Mouse (Mus musculus): Measurements from ENCODE around the gene Sigmar1. TPM values are rescaled to one million over a fixed set of nuclear protein-coding genes. Genes with fewer than 3 reads are reported as not detected.

Sigmar1 gene
- total and polyA plus RNA-seq, 2 experiments from 2014 or later: 61.3 to 95.9 TPM

- no peaks in the 10 kb centered on the region for H3K27me3 ChIP-seq (ENCODE audit: insufficient read depth, low read length)
- H3K4me2 ChIP-seq (ENCODE audit: low read depth, low read length): no peak overlapping the region
- H3K36me3 ChIP-seq (ENCODE audit: insufficient read depth, low read length): 0 out of 2 replicates have a peak, but pooled peaks cover 10% of the 10 kb centered on the region
- 48% methylated on average over 1 of the region's 1 CpGs for WGBS
- H3K9ac ChIP-seq (replicated peaks; ENCODE audit: low read length): no peak overlapping the region
- H3K27ac ChIP-seq: no peak overlapping the region
- ATAC-seq (no peak), DNase-seq (ENCODE audit: low spot score) (no peak)
- H3K4me1 ChIP-seq (ENCODE audit: insufficient read depth, low read length): no peaks in the 10 kb centered on the region
- no peaks in the 10 kb centered on the region for H3K9me3 ChIP-seq (ENCODE audit: low read length)
- no peak for TF ChIP-seq CTCF (IDR thresholded peaks at IDR 0.05; ENCODE audit: low read depth)
- no peak overlapping the region for H3K4me3 ChIP-seq (ENCODE audit: low read length)
Observed at GRCm38 (mm10) chr4:41738256-41738603, 17.7 kb downstream of the Sigmar1 start.

GRCm38 (mm10) chr4:41737602-41738255, 18.2 kb downstream of the Sigmar1 start:
- H3K4me1 ChIP-seq (ENCODE audit: insufficient read depth, low read length): no peaks in the 10 kb centered on the region
- peak; percentile 93 for TF ChIP-seq CTCF (IDR thresholded peaks at IDR 0.05; ENCODE audit: low read depth)
- no peak overlapping the region for H3K27ac ChIP-seq
- H3K9me3 ChIP-seq (ENCODE audit: low read length): no peaks in the 10 kb centered on the region
- DNase-seq (ENCODE audit: low spot score) (peak; percentile 88), ATAC-seq (peak; percentile 75)
- H3K27me3 ChIP-seq (ENCODE audit: insufficient read depth, low read length): no peaks in the 10 kb centered on the region
- no peak overlapping the region for H3K4me3 ChIP-seq (ENCODE audit: low read length)
- H3K9ac ChIP-seq (replicated peaks; ENCODE audit: low read length): no peak overlapping the region
- WGBS: 44% methylated on average over 8 of the region's 8 CpGs
- H3K36me3 ChIP-seq (ENCODE audit: insufficient read depth, low read length): 0 out of 2 replicates have a peak, but pooled peaks cover 10% of the 10 kb centered on the region
- no peak overlapping the region for H3K4me2 ChIP-seq (ENCODE audit: low read depth, low read length)

- ATAC-seq: peak; percentile 33; the same call in 1 of the 2 replicates
Observed at GRCm38 (mm10) chr4:41731052-41731765, 24.7 kb downstream of the Sigmar1 start, which contains the start of gene Arid3c. Arid3c (minus strand) TSS chr4:41731142.

GRCm38 (mm10) chr4:41726826-41727621, 28.9 kb downstream of the Sigmar1 start:
- Histone ChIP-seq H3K9ac (replicated peaks; ENCODE audit: low read length) (no peak overlapping the region), H3K4me2 (ENCODE audit: low read depth, low read length) (0 out of 2 replicates have a peak overlapping the region, but pooled peaks have one; percentile 19), H3K27ac (no peak overlapping the region), H3K4me3 (ENCODE audit: low read length) (no peak overlapping the region), H3K36me3 (ENCODE audit: insufficient read depth, low read length) (no peaks in the 10 kb centered on the region), H3K4me1 (ENCODE audit: insufficient read depth, low read length) (peaks cover 10% of the 10 kb centered on the region; the same call in 1 of the 2 replicates), H3K27me3 (ENCODE audit: insufficient read depth, low read length) (peaks cover 42% of the 10 kb centered on the region), H3K9me3 (ENCODE audit: low read length) (no peaks in the 10 kb centered on the region)
- ATAC-seq: no peak
- no peak for DNase-seq (ENCODE audit: low spot score)
- WGBS: 12% methylated on average over 20 of the region's 20 CpGs
- TF ChIP-seq CTCF (IDR thresholded peaks at IDR 0.05; ENCODE audit: low read depth): no peak

More at GRCm38 (mm10) chr4:41731052-41731765, 24.7 kb downstream of the Sigmar1 start, which contains the start of gene Arid3c:
- no peak for TF ChIP-seq CTCF (IDR thresholded peaks at IDR 0.05; ENCODE audit: low read depth)
- DNase-seq (ENCODE audit: low spot score): no peak
- Histone ChIP-seq H3K27ac (no peak within 1 kb of the TSS), H3K27me3 (ENCODE audit: insufficient read depth, low read length) (peaks cover 24% of the 10 kb centered on the region), H3K4me3 (ENCODE audit: low read length) (peak within 1 kb of the TSS; percentile 40), H3K36me3 (ENCODE audit: insufficient read depth, low read length) (no peaks in the 10 kb centered on the region), H3K4me1 (ENCODE audit: insufficient read depth, low read length) (no peaks in the 10 kb centered on the region), H3K9me3 (ENCODE audit: low read length) (no peaks in the 10 kb centered on the region), H3K9ac (replicated peaks; ENCODE audit: low read length) (peak within 1 kb of the TSS; percentile 41; the same call in 1 of the 2 replicates), H3K4me2 (ENCODE audit: low read depth, low read length) (peak within 1 kb of the TSS; percentile 68)
- WGBS: under 1% methylated on average over 50 of the region's 50 CpGs

- Histone ChIP-seq H3K4me1 (ENCODE audit: insufficient read depth, low read length) (peaks cover 13% of the 10 kb centered on the region; the same call in 1 of the 2 replicates), H3K9ac (replicated peaks; ENCODE audit: low read length) (peak within 1 kb of the TSS; percentile 82), H3K4me3 (ENCODE audit: low read length) (peak within 1 kb of the TSS; percentile 93), H3K27ac (peak within 1 kb of the TSS; percentile 71), H3K27me3 (ENCODE audit: insufficient read depth, low read length) (peaks cover 20% of the 10 kb centered on the region), H3K4me2 (ENCODE audit: low read depth, low read length) (peak within 1 kb of the TSS; percentile 82), H3K9me3 (ENCODE audit: low read length) (no peaks in the 10 kb centered on the region), H3K36me3 (ENCODE audit: insufficient read depth, low read length) (peaks cover 20% of the 10 kb centered on the region)
- DNase-seq (ENCODE audit: low spot score) (peak; percentile 99), ATAC-seq (peak; percentile 98)
- 0% methylated on average over 27 of the region's 27 CpGs for WGBS
- no peak for TF ChIP-seq CTCF (IDR thresholded peaks at IDR 0.05; ENCODE audit: low read depth)
Observed at GRCm38 (mm10) chr4:41722918-41723351, 33.0 kb downstream of the Sigmar1 start, which contains the start of gene Dctn3. Dctn3 (minus strand) TSS chr4:41723170.

- no peak for DNase-seq (ENCODE audit: low spot score)
Observed at GRCm38 (mm10) chr4:41716834-41717233, 39.1 kb downstream of the Sigmar1 start.

More at GRCm38 (mm10) chr4:41716834-41717233, 39.1 kb downstream of the Sigmar1 start:
- no peaks in the 10 kb centered on the region for H3K27me3 ChIP-seq (ENCODE audit: insufficient read depth, low read length)
- WGBS: 49% methylated on average over 6 of the region's 6 CpGs
- no peak overlapping the region for H3K4me2 ChIP-seq (ENCODE audit: low read depth, low read length)
- TF ChIP-seq CTCF (IDR thresholded peaks at IDR 0.05; ENCODE audit: low read depth): no peak
- no peak overlapping the region for H3K9ac ChIP-seq (replicated peaks; ENCODE audit: low read length)
- ATAC-seq: no peak
- H3K27ac ChIP-seq: no peak overlapping the region
- H3K4me3 ChIP-seq (ENCODE audit: low read length): no peak overlapping the region
- peaks cover 10% of the 10 kb centered on the region; the same call in 1 of the 2 replicates for H3K4me1 ChIP-seq (ENCODE audit: insufficient read depth, low read length)
- no peaks in the 10 kb centered on the region for H3K9me3 ChIP-seq (ENCODE audit: low read length)
- peaks cover 29% of the 10 kb centered on the region for H3K36me3 ChIP-seq (ENCODE audit: insufficient read depth, low read length)
